Mouse (Mus musculus): ENCODE results near the gene Sh3rf3. TPM values are rescaled to one million over a fixed set of nuclear protein-coding genes. Genes with fewer than 3 reads are reported as not detected.

Sh3rf3 gene
- polyA plus RNA-seq, 1 experiment from 2014 or later: 1.0 TPM

DNA sequence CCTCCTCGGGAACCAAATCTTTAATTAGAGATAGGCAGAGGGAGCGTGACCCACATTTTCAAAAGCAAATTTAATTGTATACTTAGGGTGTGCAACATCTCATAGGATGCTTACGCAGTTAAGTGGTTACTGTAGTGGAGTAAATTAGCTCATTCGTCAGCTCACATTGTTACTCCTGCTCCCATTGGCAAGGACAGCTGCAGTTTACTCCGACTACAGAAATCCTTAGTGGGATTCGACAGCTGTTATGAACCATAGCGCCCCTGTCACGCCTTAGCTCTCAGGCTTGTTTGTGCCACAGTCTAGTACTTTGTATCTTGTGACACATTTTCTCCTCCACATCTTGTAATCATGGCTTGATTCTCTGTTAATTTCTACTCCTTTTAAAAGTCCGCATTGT, 200.5 kb downstream of the Sh3rf3 start:
- Histone ChIP-seq H3K4me2 (replicated peaks; ENCODE audit: low read depth, low read length) (no peak overlapping the region), H3K36me3 (ENCODE audit: control insufficient read depth, insufficient read depth, low read length) (no peaks in the 10 kb centered on the region), H3K4me1 (replicated peaks; ENCODE audit: control insufficient read depth, insufficient read depth, low read length) (no peaks in the 10 kb centered on the region), H3K9ac (ENCODE audit: low read depth, low read length) (no peak overlapping the region), H3K4me3 (ENCODE audit: low read depth, low read length) (no peak overlapping the region), H3K9me3 (ENCODE audit: control insufficient read depth, low read length) (no peaks in the 10 kb centered on the region), H3K27me3 (ENCODE audit: control insufficient read depth, insufficient read depth, low read length) (no peaks in the 10 kb centered on the region), H3K27ac (ENCODE audit: low read depth, low read length) (no peak overlapping the region)
- DNase-seq (ENCODE audit: low spot score) (no peak), ATAC-seq (ENCODE audit: low FRiP score) (no peak)
- 88% methylated on average over 9 of the region's 9 CpGs for WGBS

DNA sequence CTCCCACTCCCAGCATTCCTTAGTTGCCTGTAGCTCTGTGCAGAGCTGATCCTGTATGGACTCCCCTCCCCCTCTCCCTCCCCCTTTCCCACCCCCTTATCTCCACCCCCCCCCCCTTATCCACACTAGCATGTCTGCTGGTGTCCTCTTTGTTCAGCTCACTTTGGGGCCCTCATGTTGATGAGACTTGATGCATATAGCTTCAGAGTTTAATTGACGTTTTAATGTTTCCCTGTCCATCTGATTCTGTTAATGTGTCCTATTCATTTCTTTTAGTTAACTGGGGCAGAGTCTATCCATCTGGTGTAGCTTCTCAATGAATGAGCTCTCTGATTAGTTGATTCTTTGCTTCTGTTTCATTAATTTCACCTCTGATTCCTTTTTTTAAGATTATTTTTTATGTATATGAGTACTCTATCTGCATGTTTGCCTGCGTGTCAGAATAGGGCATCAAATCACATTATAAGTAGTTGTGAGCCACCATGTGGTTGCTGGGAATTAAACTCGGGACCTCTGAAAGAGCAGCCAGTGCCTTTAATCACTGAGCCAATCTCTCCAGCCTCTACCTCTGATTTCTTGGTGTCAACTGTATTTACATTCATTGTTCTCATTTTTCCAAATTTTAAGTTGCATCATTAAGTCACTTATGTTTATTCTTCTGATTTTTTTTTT, 206.3 kb downstream of the Sh3rf3 start:
- Histone ChIP-seq H3K4me3 (ENCODE audit: low read depth, low read length) (no peak overlapping the region), H3K4me1 (replicated peaks; ENCODE audit: control insufficient read depth, insufficient read depth, low read length) (no peaks in the 10 kb centered on the region), H3K9me3 (ENCODE audit: control insufficient read depth, low read length) (no peaks in the 10 kb centered on the region), H3K27ac (ENCODE audit: low read depth, low read length) (no peak overlapping the region), H3K36me3 (ENCODE audit: control insufficient read depth, insufficient read depth, low read length) (no peaks in the 10 kb centered on the region), H3K27me3 (ENCODE audit: control insufficient read depth, insufficient read depth, low read length) (no peaks in the 10 kb centered on the region), H3K4me2 (replicated peaks; ENCODE audit: low read depth, low read length) (no peak overlapping the region), H3K9ac (ENCODE audit: low read depth, low read length) (no peak overlapping the region)
- 58% methylated on average over 3 of the region's 3 CpGs for WGBS
- ATAC-seq (ENCODE audit: low FRiP score): no peak
- DNase-seq (ENCODE audit: low spot score): no peak

DNA sequence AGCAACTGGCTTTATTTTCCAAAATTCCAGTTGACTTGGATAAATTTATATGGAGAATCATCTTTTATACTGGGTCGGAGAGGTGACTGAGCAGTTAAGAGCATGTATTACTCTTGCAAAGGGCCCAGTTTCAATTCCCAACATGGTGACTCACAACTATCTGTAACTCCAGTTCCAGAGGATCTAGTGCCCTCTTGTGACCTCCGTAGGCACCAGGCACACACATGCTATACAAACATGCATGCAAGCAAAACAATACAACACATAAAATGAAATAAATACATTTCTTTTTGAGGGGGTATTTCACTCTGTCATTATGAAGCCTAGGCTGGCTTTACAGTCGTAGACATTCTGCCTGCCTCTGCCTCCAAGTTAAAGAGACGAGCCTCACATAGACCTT, 237.3 kb downstream of the Sh3rf3 start:
- Histone ChIP-seq H3K4me3 (ENCODE audit: low read depth, low read length) (no peak overlapping the region), H3K4me1 (replicated peaks; ENCODE audit: control insufficient read depth, insufficient read depth, low read length) (no peaks in the 10 kb centered on the region), H3K27me3 (ENCODE audit: control insufficient read depth, insufficient read depth, low read length) (no peaks in the 10 kb centered on the region), H3K4me2 (replicated peaks; ENCODE audit: low read depth, low read length) (no peak overlapping the region), H3K9ac (ENCODE audit: low read depth, low read length) (no peak overlapping the region), H3K9me3 (ENCODE audit: control insufficient read depth, low read length) (no peaks in the 10 kb centered on the region), H3K27ac (ENCODE audit: low read depth, low read length) (no peak overlapping the region), H3K36me3 (ENCODE audit: control insufficient read depth, insufficient read depth, low read length) (no peaks in the 10 kb centered on the region)
- DNase-seq (ENCODE audit: low spot score): no peak
- WGBS: 89% methylated on average over 4 of the region's 4 CpGs
- no peak for ATAC-seq (ENCODE audit: low FRiP score)

DNA sequence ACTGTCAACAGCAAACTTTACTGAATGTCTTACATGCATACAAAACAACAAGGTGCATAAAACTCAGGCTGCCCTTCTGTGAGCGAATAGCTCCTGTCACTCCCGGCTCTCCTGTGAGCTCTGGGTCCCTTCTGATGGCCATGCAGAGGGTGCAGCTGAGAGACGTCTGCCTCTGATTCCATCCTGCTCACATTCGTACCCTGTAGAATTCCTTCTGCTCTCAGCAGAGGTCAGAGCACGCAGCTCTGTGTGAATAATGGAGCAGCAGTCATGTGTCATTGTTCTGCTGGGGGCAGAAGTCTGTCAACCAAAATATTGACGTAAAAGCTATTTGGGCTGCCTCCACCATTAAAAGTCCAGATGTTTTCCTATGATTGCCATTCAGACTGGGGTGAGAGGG, 243.1 kb downstream of the Sh3rf3 start:
- DNase-seq (ENCODE audit: low spot score) (no peak), ATAC-seq (ENCODE audit: low FRiP score) (no peak)
- H3K4me2 ChIP-seq (replicated peaks; ENCODE audit: low read depth, low read length): no peak overlapping the region
- H3K4me1 ChIP-seq (replicated peaks; ENCODE audit: control insufficient read depth, insufficient read depth, low read length): no peaks in the 10 kb centered on the region
- no peaks in the 10 kb centered on the region for H3K9me3 ChIP-seq (ENCODE audit: control insufficient read depth, low read length)
- no peak overlapping the region for H3K9ac ChIP-seq (ENCODE audit: low read depth, low read length)
- 41% methylated on average over 6 of the region's 6 CpGs for WGBS
- no peak overlapping the region for H3K4me3 ChIP-seq (ENCODE audit: low read depth, low read length)
- H3K36me3 ChIP-seq (ENCODE audit: control insufficient read depth, insufficient read depth, low read length): no peaks in the 10 kb centered on the region
- H3K27ac ChIP-seq (ENCODE audit: low read depth, low read length): no peak overlapping the region
- H3K27me3 ChIP-seq (ENCODE audit: control insufficient read depth, insufficient read depth, low read length): no peaks in the 10 kb centered on the region

DNA sequence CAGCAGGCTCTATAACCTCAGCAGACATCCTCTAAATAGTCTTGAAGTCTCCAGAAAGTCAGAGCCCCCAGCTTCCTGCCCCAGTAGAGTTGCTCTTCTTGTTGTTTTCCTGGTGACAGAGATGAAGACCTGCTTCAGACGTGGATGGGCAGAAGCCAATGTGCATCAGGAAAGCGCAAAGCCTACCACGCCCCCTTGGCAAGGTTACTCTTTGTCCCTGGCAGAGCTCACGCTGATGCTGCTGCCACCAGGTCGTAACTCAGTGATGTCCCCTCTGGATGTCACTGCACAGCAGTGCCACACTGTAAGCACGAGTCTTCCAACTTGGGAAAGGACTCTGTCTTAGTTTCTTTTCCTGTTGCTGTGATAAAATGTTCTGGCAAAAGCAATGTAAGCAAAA, 253.6 kb downstream of the Sh3rf3 start:
- no peaks in the 10 kb centered on the region for H3K4me1 ChIP-seq (replicated peaks; ENCODE audit: control insufficient read depth, insufficient read depth, low read length)
- no peaks in the 10 kb centered on the region for H3K27me3 ChIP-seq (ENCODE audit: control insufficient read depth, insufficient read depth, low read length)
- WGBS: 77% methylated on average over 6 of the region's 6 CpGs
- no peak for ATAC-seq (ENCODE audit: low FRiP score)
- no peaks in the 10 kb centered on the region for H3K36me3 ChIP-seq (ENCODE audit: control insufficient read depth, insufficient read depth, low read length)
- no peak for DNase-seq (ENCODE audit: low spot score)
- no peak overlapping the region for H3K9ac ChIP-seq (ENCODE audit: low read depth, low read length)
- no peak overlapping the region for H3K27ac ChIP-seq (ENCODE audit: low read depth, low read length)
- H3K9me3 ChIP-seq (ENCODE audit: control insufficient read depth, low read length): no peaks in the 10 kb centered on the region
- H3K4me3 ChIP-seq (ENCODE audit: low read depth, low read length): no peak overlapping the region
- no peak overlapping the region for H3K4me2 ChIP-seq (replicated peaks; ENCODE audit: low read depth, low read length)

DNA sequence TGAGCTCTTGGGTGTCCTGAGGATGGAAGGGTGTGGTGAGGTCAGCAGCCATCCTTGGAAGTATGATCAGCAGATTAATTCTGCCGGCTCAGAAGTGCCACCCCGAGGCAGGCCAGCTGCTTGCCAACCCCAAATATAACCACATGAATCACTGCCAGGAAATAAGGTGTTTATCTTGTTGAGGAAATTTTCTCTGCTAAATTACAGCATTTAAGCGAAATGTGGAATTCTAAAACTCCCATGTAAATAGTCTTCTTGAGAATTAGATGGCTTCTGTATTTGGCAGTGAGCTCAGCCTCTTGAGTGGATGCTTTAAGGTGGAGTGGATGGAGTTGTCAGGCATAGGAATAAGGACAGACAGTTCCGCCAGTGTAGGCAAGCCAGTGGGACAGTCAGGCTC, 259.7 kb downstream of the Sh3rf3 start:
- ATAC-seq (ENCODE audit: low FRiP score): no peak
- H3K9ac ChIP-seq (ENCODE audit: low read depth, low read length): no peak overlapping the region
- no peak overlapping the region for H3K4me2 ChIP-seq (replicated peaks; ENCODE audit: low read depth, low read length)
- WGBS: 88% methylated on average over 4 of the region's 4 CpGs
- H3K27me3 ChIP-seq (ENCODE audit: control insufficient read depth, insufficient read depth, low read length): no peaks in the 10 kb centered on the region
- H3K27ac ChIP-seq (ENCODE audit: low read depth, low read length): no peak overlapping the region
- no peak overlapping the region for H3K4me3 ChIP-seq (ENCODE audit: low read depth, low read length)
- no peaks in the 10 kb centered on the region for H3K36me3 ChIP-seq (ENCODE audit: control insufficient read depth, insufficient read depth, low read length)
- no peaks in the 10 kb centered on the region for H3K9me3 ChIP-seq (ENCODE audit: control insufficient read depth, low read length)
- DNase-seq (ENCODE audit: low spot score): no peak
- H3K4me1 ChIP-seq (replicated peaks; ENCODE audit: control insufficient read depth, insufficient read depth, low read length): no peaks in the 10 kb centered on the region

DNA sequence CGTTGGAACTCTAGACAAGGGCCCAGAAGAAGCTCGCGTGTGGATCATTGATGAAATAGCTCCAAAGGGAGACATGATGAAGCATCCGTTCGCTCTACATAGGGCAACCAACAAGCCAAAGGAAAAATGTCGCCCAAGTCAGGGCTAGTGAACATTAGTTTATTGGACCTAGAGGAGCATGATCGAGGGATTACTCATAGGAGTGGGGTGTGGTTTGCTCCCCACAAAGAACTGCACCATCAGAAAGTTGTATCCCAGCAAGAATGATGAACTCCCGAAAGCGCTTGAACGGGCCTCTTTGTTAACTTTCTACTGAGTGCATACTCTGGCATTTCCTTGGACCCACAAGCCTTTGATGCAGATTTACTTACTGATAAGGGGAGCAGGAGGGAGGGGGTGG, 263.5 kb downstream of the Sh3rf3 start:
- no peak overlapping the region for H3K9ac ChIP-seq (ENCODE audit: low read depth, low read length)
- 91% methylated on average over 10 of the region's 10 CpGs for WGBS
- no peaks in the 10 kb centered on the region for H3K36me3 ChIP-seq (ENCODE audit: control insufficient read depth, insufficient read depth, low read length)
- no peaks in the 10 kb centered on the region for H3K9me3 ChIP-seq (ENCODE audit: control insufficient read depth, low read length)
- H3K4me1 ChIP-seq (replicated peaks; ENCODE audit: control insufficient read depth, insufficient read depth, low read length): no peaks in the 10 kb centered on the region
- ATAC-seq (ENCODE audit: low FRiP score) (no peak), DNase-seq (ENCODE audit: low spot score) (no peak)
- H3K4me3 ChIP-seq (ENCODE audit: low read depth, low read length): no peak overlapping the region
- H3K4me2 ChIP-seq (replicated peaks; ENCODE audit: low read depth, low read length): no peak overlapping the region
- no peaks in the 10 kb centered on the region for H3K27me3 ChIP-seq (ENCODE audit: control insufficient read depth, insufficient read depth, low read length)
- no peak overlapping the region for H3K27ac ChIP-seq (ENCODE audit: low read depth, low read length)

DNA sequence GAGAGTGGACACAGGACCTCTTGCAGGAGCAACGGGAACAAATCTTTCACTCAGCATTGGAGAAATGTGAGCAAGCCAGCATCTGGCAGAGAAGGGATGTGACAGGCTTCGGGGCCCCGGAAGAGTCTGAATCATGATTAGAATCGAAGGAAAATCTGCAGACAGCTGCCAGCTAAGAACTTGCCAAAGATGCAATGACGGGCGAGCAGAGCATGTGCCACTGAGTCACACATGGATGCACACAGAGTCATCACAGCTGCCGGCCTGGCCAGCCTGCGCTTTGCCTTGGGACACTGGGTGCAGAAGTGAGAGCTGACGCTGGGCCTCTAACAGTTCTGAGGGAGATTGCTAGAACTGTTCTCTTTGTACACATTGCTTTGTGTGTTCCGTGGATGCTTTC, 264.8 kb downstream of the Sh3rf3 start:
- no peaks in the 10 kb centered on the region for H3K4me1 ChIP-seq (replicated peaks; ENCODE audit: control insufficient read depth, insufficient read depth, low read length)
- no peak for DNase-seq (ENCODE audit: low spot score)
- 75% methylated on average over 10 of the region's 10 CpGs for whole genome bisulfite sequencing
- H3K36me3 ChIP-seq (ENCODE audit: control insufficient read depth, insufficient read depth, low read length): no peaks in the 10 kb centered on the region
- no peak overlapping the region for H3K9ac ChIP-seq (ENCODE audit: low read depth, low read length)
- H3K27ac ChIP-seq (ENCODE audit: low read depth, low read length): no peak overlapping the region
- no peak overlapping the region for H3K4me3 ChIP-seq (ENCODE audit: low read depth, low read length)
- no peak for ATAC-seq (ENCODE audit: low FRiP score)
- no peak overlapping the region for H3K4me2 ChIP-seq (replicated peaks; ENCODE audit: low read depth, low read length)
- H3K9me3 ChIP-seq (ENCODE audit: control insufficient read depth, low read length): no peaks in the 10 kb centered on the region
- H3K27me3 ChIP-seq (ENCODE audit: control insufficient read depth, insufficient read depth, low read length): no peaks in the 10 kb centered on the region

DNA sequence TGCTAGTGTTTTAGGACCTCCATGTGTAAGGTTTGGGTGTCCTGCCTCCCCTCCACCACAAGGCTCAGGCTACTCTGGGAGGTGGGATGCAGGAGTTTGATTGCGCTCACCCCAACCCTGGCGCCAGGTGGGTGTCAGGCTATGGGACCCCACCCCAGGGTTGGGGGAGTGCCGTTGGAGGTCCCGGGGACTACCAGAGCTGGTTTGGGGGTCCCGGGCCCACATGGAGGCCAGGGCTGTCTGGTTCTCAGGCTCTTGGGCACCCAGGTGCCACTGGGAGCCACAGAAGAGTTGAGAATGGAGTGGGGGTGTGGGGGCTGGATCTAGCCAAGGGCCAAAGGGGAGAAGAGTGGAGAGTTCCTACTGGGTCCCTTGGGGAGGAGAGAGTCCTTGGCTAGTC, 272.4 kb downstream of the Sh3rf3 start:
- no peaks in the 10 kb centered on the region for H3K27me3 ChIP-seq (ENCODE audit: control insufficient read depth, insufficient read depth, low read length)
- no peak overlapping the region for H3K27ac ChIP-seq (ENCODE audit: low read depth, low read length)
- WGBS: 97% methylated on average over 5 of the region's 5 CpGs
- H3K4me3 ChIP-seq (ENCODE audit: low read depth, low read length): no peak overlapping the region
- H3K9ac ChIP-seq (ENCODE audit: low read depth, low read length): no peak overlapping the region
- ATAC-seq (ENCODE audit: low FRiP score) (no peak), DNase-seq (ENCODE audit: low spot score) (no peak)
- no peaks in the 10 kb centered on the region for H3K36me3 ChIP-seq (ENCODE audit: control insufficient read depth, insufficient read depth, low read length)
- peaks cover 4% of the 10 kb centered on the region for H3K4me1 ChIP-seq (replicated peaks; ENCODE audit: control insufficient read depth, insufficient read depth, low read length)
- H3K4me2 ChIP-seq (replicated peaks; ENCODE audit: low read depth, low read length): no peak overlapping the region
- no peaks in the 10 kb centered on the region for H3K9me3 ChIP-seq (ENCODE audit: control insufficient read depth, low read length)

Data from hindbrain, embryonic 11.5 days (tissue).